Mouse (Mus musculus): Measurements from ENCODE around the gene Rab17.

- no peak for TF ChIP-seq POLR2A (IDR thresholded peaks at IDR 0.05; ENCODE audit: extremely low read depth, insufficient read depth, low read length)
- TF ChIP-seq CTCF (IDR thresholded peaks at IDR 0.05; ENCODE audit: low read depth, low read length): no peak
These were observed 22.2 kb downstream of the Rab17 start for GRCm38 (mm10) chr1:90947252-90947651.

All from liver, adult 2 months (tissue).